Comparison of ENCODE assay signal across 8 mouse cellular contexts in the genomic region with DNA sequence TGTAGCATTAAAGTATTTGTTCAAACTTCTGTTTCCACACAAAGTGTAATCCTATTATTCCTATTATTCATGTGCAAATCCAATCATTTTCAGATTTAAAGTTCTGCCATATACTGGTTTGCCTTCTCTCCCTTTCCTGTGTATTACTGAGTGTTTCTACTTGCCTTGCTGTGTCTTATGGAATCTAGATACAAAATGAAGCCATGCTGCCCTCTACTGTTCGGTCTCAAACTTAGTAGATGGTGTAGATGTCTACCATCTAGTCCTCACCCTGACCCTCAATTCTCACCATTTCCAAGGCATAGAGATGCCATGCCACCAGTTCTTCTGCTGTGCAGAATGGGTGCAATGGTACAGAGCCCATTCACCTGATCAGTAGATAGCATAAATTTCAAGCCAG. TPM values are rescaled to one million over a fixed set of nuclear protein-coding genes. Genes with fewer than 3 reads are reported as not detected.
DNase-seq lines count a peak whose midpoint lies in the region; ATAC-seq lines count a peak whose summit lies in the region.

No protein-coding gene starts in this region.

- no peak overlapping the region for H3K4me3 ChIP-seq in neural tube, embryonic 14.5 days (ENCODE audit: low read depth, low read length)
- H3K4me3 ChIP-seq in embryonic facial prominence, embryonic 14.5 days (ENCODE audit: low read depth, low read length), result no peak overlapping the region

- no peak overlapping the region for H3K9ac ChIP-seq in neural tube, embryonic 14.5 days (replicated peaks; ENCODE audit: low read depth, low read length)
- H3K9ac ChIP-seq in embryonic facial prominence, embryonic 14.5 days (ENCODE audit: low read depth, low read length), result no peak overlapping the region

- no peaks in the 10 kb centered on the region for H3K4me1 ChIP-seq in neural tube, embryonic 14.5 days (ENCODE audit: control insufficient read depth, insufficient read depth, low read length)
- no peaks in the 10 kb centered on the region for H3K4me1 ChIP-seq in embryonic facial prominence, embryonic 14.5 days (ENCODE audit: control insufficient read depth, insufficient read depth, low read length)

- DNase-seq in adrenal gland, adult (ENCODE audit: inconsistent age in 2 of 2, low spot score in 1 of 2), result peak; percentile 11 to 71
- DNase-seq in adrenal gland, postnatal 4 days (ENCODE audit: low spot score in 2 of 2), result no peak
- no peak for DNase-seq in neural tube, embryonic 10.5 days (ENCODE audit: extremely low spot score, low spot score)
- DNase-seq in embryonic facial prominence, embryonic 14.5 days (ENCODE audit: low spot score), result peak; percentile 47
- peak; percentile 8 to 49 for DNase-seq in layer of hippocampus, postnatal 25 days (ENCODE audit: extremely low spot score in 1 of 2, low spot score in 1 of 2)
- peak; percentile 1 to 5 for DNase-seq in natural killer cell, adult 2 months (ENCODE audit: low spot score in 2 of 2)
- no peak for DNase-seq in spleen, postnatal 36 days (ENCODE audit: low spot score in 2 of 2)

- no peaks in the 10 kb centered on the region for H3K27me3 ChIP-seq in neural tube, embryonic 14.5 days (ENCODE audit: control insufficient read depth, insufficient read depth, low read length)
- no peaks in the 10 kb centered on the region for H3K27me3 ChIP-seq in embryonic facial prominence, embryonic 14.5 days (replicated peaks; ENCODE audit: control insufficient read depth, insufficient read depth, low read length)

- no peak overlapping the region for H3K4me2 ChIP-seq in neural tube, embryonic 14.5 days (ENCODE audit: low read depth, low read length)
- no peak overlapping the region for H3K4me2 ChIP-seq in embryonic facial prominence, embryonic 14.5 days (ENCODE audit: low read depth, low read length)

- ATAC-seq in neural tube, embryonic 14.5 days (ENCODE audit: low read depth), result peak; percentile 51; the same call in 1 of the 2 replicates
- ATAC-seq in embryonic facial prominence, embryonic 14.5 days (ENCODE audit: low read depth), result no peak

- H3K27ac ChIP-seq in neural tube, embryonic 14.5 days (ENCODE audit: low read depth, low read length), result no peak overlapping the region
- H3K27ac ChIP-seq in embryonic facial prominence, embryonic 14.5 days (replicated peaks; ENCODE audit: low read depth, low read length), result no peak overlapping the region

- 43% methylated on average over 1 of the region's 1 CpGs for WGBS in neural tube, embryonic 14.5 days
- WGBS in embryonic facial prominence, embryonic 14.5 days, result 22% methylated on average over 1 of the region's 1 CpGs

- no peaks in the 10 kb centered on the region for H3K9me3 ChIP-seq in neural tube, embryonic 14.5 days (ENCODE audit: control insufficient read depth, low read length)
- no peaks in the 10 kb centered on the region for H3K9me3 ChIP-seq in embryonic facial prominence, embryonic 14.5 days (ENCODE audit: control insufficient read depth, low read length)

- no peaks in the 10 kb centered on the region for H3K36me3 ChIP-seq in neural tube, embryonic 14.5 days (ENCODE audit: control insufficient read depth, insufficient read depth, low read length)
- no peaks in the 10 kb centered on the region for H3K36me3 ChIP-seq in embryonic facial prominence, embryonic 14.5 days (ENCODE audit: control insufficient read depth, insufficient read depth, low read length)

RNA-seq across cellular contexts. Expression of gene Vip, which starts 4.7 kb away (rescaled TPM):
- under 1 TPM; 0.45 to 0.87 TPM for total RNA-seq in adrenal gland, postnatal 4 days (2021)
- polyA plus RNA-seq in neural tube, embryonic 14.5 days (2014; fragmentation: Nextera tagmentation; extraction: Ambion mirVana), result 0.68 and 1.2 TPM in 2 replicates
- 2.7 and 3.2 TPM in 2 replicates for polyA plus RNA-seq in embryonic facial prominence, embryonic 14.5 days (2014; fragmentation: Nextera tagmentation; extraction: Ambion mirVana)
- total RNA-seq in layer of hippocampus, postnatal 25 days (2021), result 10 to 100 TPM; 12.2 to 18.7 TPM

RNA-seq across cellular contexts. Expression of gene Myct1, which starts 40.8 kb away (rescaled TPM):
- total RNA-seq in adrenal gland, postnatal 4 days (2021), result 1 to 10 TPM; 7.2 to 8.4 TPM
- polyA plus RNA-seq in neural tube, embryonic 14.5 days (2014; fragmentation: Nextera tagmentation; extraction: Ambion mirVana), result 0.88 and 1.0 TPM in 2 replicates
- 4.8 and 5.5 TPM in 2 replicates for polyA plus RNA-seq in embryonic facial prominence, embryonic 14.5 days (2014; fragmentation: Nextera tagmentation; extraction: Ambion mirVana)
- total RNA-seq in layer of hippocampus, postnatal 25 days (2021), result under 1 TPM; 0.25 to 0.54 TPM

Comparison
In these comparisons a context has a peak if more than half of its experiments do, and no peak if none do; other contexts are left out.
1. DNase-seq: peak in adrenal gland, adult (2 of 2), embryonic facial prominence, embryonic 14.5 days (single experiment), layer of hippocampus, postnatal 25 days (2 of 2) and natural killer cell, adult 2 months (2 of 2); none in adrenal gland, postnatal 4 days (0 of 2), neural tube, embryonic 10.5 days (single experiment) and spleen, postnatal 36 days (0 of 2).
2. RNA of gene Vip, which starts 4.7 kb away (total RNA-seq): 12.2 to 18.7 TPM in layer of hippocampus, postnatal 25 days; 0.45 to 0.87 TPM in adrenal gland, postnatal 4 days; every median in the first group is over 4 times any median in the second.
3. RNA of gene Myct1, which starts 40.8 kb away (total RNA-seq): 7.2 to 8.4 TPM in adrenal gland, postnatal 4 days; 0.25 to 0.54 TPM in layer of hippocampus, postnatal 25 days; every median in the first group is over 4 times any median in the second.